Mouse (Mus musculus) CH12.LX (cell line): ENCODE results near the gene Sirt3. TPM values are rescaled to one million over a fixed set of nuclear protein-coding genes. Genes with fewer than 3 reads are reported as not detected.

ENCODE experiments used
- DNase-seq: peaks from one replicate; pipeline ENCODE4 v3.0.0-alpha.2; 2013; ENCODE audit errors: extremely low read depth
- H3K27ac ChIP-seq: 2 replicates; pipeline ENCODE4 v1.5.1; 2012; ENCODE audit warnings: low read depth, mild to moderate bottlenecking, control low read depth, moderate library complexity; ENCODE audit not compliant: insufficient read depth
- H3K27me3 ChIP-seq: replicated peaks from 2 replicates; pipeline ENCODE3; 2012; ENCODE audit warnings: inconsistent platforms
- H3K36me3 ChIP-seq, 2 experiments: replicated peaks in 1 of 2; 2 replicates each; pipeline versions ENCODE3 to v1.6.1; 2012; ENCODE audit warnings: inconsistent platforms in 1 of 2, low read length in 1 of 2, mild to moderate bottlenecking in 1 of 2, mixed read lengths in 1 of 2, moderate library complexity in 1 of 2; ENCODE audit not compliant: control insufficient read depth in 1 of 2, insufficient read depth in 1 of 2
- H3K4me1 ChIP-seq, 2 experiments: 2 replicates each; pipeline ENCODE4 v1.6.1; 2012; ENCODE audit warnings: inconsistent platforms in 1 of 2, moderate library complexity in 1 of 2; ENCODE audit not compliant: insufficient read depth in 2 of 2, control insufficient read depth in 1 of 2
- H3K4me2 ChIP-seq: 2 replicates; pipeline ENCODE4 v1.6.1; 2012; ENCODE audit warnings: low read depth, mild to moderate bottlenecking, control low read depth; ENCODE audit not compliant: poor library complexity, insufficient read depth, severe bottlenecking
- H3K4me3 ChIP-seq, 3 experiments: fragments of 150-350 bp in 1 of 3; sonication (generic) in 1 of 3; replicated peaks in 1 of 3; 2 replicates each; pipeline versions ENCODE3 to v1.5.1; 2011 to 2012; ENCODE audit warnings: low read depth in 2 of 3, low read length in 2 of 3, mild to moderate bottlenecking in 2 of 3, moderate library complexity in 2 of 3, control low read depth in 1 of 3, improper control_type of control experiment in 1 of 3, inconsistent platforms in 1 of 3, mixed read lengths in 1 of 3; ENCODE audit not compliant: poor library complexity in 1 of 3
- H3K79me2 ChIP-seq: replicated peaks from 2 replicates; pipeline ENCODE4 v1.6.1; 2012; ENCODE audit warnings: mild to moderate bottlenecking, moderate library complexity; ENCODE audit not compliant: control insufficient read depth, poor library complexity, insufficient read depth, severe bottlenecking; ENCODE audit errors: extremely low read depth
- H3K9ac ChIP-seq: 2 replicates; pipeline ENCODE4 v1.6.1; 2012; ENCODE audit warnings: low read depth, mild to moderate bottlenecking, control low read depth, moderate library complexity; ENCODE audit not compliant: insufficient read depth
- H3K9me3 ChIP-seq: replicated peaks from 2 replicates; pipeline ENCODE3; 2012; ENCODE audit warnings: low read length, inconsistent platforms, mixed read lengths
- BHLHE40 ChIP-seq: IDR thresholded peaks from 2 replicates; pipeline ENCODE4 v1.6.1; 2011; ENCODE audit warnings: mild to moderate bottlenecking, low read depth, low read length, improper control_type of control experiment
- CHD1 ChIP-seq: IDR thresholded peaks from 2 replicates; pipeline ENCODE4 v1.6.1; 2012; ENCODE audit warnings: low read depth, low read length, improper control_type of control experiment, inconsistent platforms
- CHD2 ChIP-seq: IDR thresholded peaks from 2 replicates; pipeline ENCODE4 v1.6.1; 2011; ENCODE audit warnings: low read length, improper control_type of control experiment
- CTCF ChIP-seq, 2 experiments: IDR thresholded peaks in 1 of 2; conservative IDR thresholded peaks in 1 of 2; 2 replicates each; pipeline ENCODE4 v1.5.1; 2011 to 2012; ENCODE audit warnings: low read depth in 2 of 2, low read length in 2 of 2, improper control_type of control experiment in 1 of 2, inconsistent platforms in 1 of 2, mild to moderate bottlenecking in 1 of 2, moderate library complexity in 1 of 2
- ELF1 ChIP-seq: IDR thresholded peaks from 2 replicates; pipeline ENCODE4 v1.6.1; 2014; ENCODE audit warnings: low read depth, mild to moderate bottlenecking, inconsistent platforms, low read length, improper control_type of control experiment
- GABPA ChIP-seq: IDR thresholded peaks from 2 replicates; pipeline ENCODE4 v1.6.1; 2012; ENCODE audit warnings: low read depth, low read length, improper control_type of control experiment, inconsistent platforms; ENCODE audit not compliant: insufficient replicate concordance
- HCFC1 ChIP-seq: IDR thresholded peaks from 2 replicates; pipeline ENCODE4 v1.6.1; 2012; ENCODE audit warnings: low read depth, mild to moderate bottlenecking, inconsistent platforms, low read length, improper control_type of control experiment
- IRF4 ChIP-seq: IDR thresholded peaks from 2 replicates; pipeline ENCODE4 v1.6.1; 2014; ENCODE audit warnings: low read depth, mild to moderate bottlenecking, inconsistent platforms, low read length, improper control_type of control experiment
- JUN ChIP-seq: IDR thresholded peaks from 2 replicates; pipeline ENCODE4 v1.6.1; 2011; ENCODE audit warnings: low read depth, mild to moderate bottlenecking, low read length, improper control_type of control experiment, moderate library complexity; ENCODE audit not compliant: insufficient read depth
- MAFK ChIP-seq: IDR thresholded peaks from 2 replicates; pipeline ENCODE4 v1.6.1; 2011; ENCODE audit warnings: low read length, improper control_type of control experiment; ENCODE audit not compliant: insufficient replicate concordance
- MEF2A ChIP-seq: IDR thresholded peaks from 2 replicates; pipeline ENCODE4 v1.6.1; 2014; ENCODE audit warnings: low read depth, mild to moderate bottlenecking, inconsistent platforms, low read length, improper control_type of control experiment, borderline replicate concordance
- MXI1 ChIP-seq: IDR thresholded peaks from 2 replicates; pipeline ENCODE4 v1.6.1; 2011; ENCODE audit warnings: mild to moderate bottlenecking, low read depth, low read length, improper control_type of control experiment
- MYC ChIP-seq: IDR thresholded peaks from 2 replicates; pipeline ENCODE4 v1.6.1; 2011; ENCODE audit warnings: low read depth, mild to moderate bottlenecking, improper control_type of control experiment, low read length
- NELFE ChIP-seq: IDR thresholded peaks from 2 replicates; pipeline ENCODE4 v1.6.1; 2011; ENCODE audit warnings: low read depth, low read length, improper control_type of control experiment
- PAX5 ChIP-seq: IDR thresholded peaks from 2 replicates; pipeline ENCODE4 v1.6.1; 2012; ENCODE audit warnings: low read length, inconsistent platforms, mixed read lengths
- POLR2A ChIP-seq: IDR thresholded peaks from 2 replicates; pipeline ENCODE4 v1.6.1; 2011; ENCODE audit warnings: low read depth, mild to moderate bottlenecking, improper control_type of control experiment, low read length
- POLR2AphosphoS2 ChIP-seq: IDR thresholded peaks from 2 replicates; pipeline ENCODE4 v1.6.1; 2011; ENCODE audit warnings: low read depth, low read length, improper control_type of control experiment
- RAD21 ChIP-seq: IDR thresholded peaks from 2 replicates; pipeline ENCODE4 v1.6.1; 2011; ENCODE audit warnings: low read depth, mild to moderate bottlenecking, low read length, improper control_type of control experiment, moderate library complexity
- RCOR1 ChIP-seq: conservative IDR thresholded peaks from 2 replicates; pipeline ENCODE4 v1.6.1; 2012; ENCODE audit warnings: low read depth, mild to moderate bottlenecking, inconsistent platforms, low read length, improper control_type of control experiment
- SMC3 ChIP-seq: IDR thresholded peaks from 2 replicates; pipeline ENCODE4 v1.6.1; 2011; ENCODE audit warnings: low read depth, low read length, improper control_type of control experiment
- TCF12 ChIP-seq: IDR thresholded peaks from 2 replicates; pipeline ENCODE4 v1.6.1; 2014; ENCODE audit warnings: low read depth, mild to moderate bottlenecking, inconsistent platforms, low read length, improper control_type of control experiment
- ZC3H11A ChIP-seq: IDR thresholded peaks from 2 replicates; pipeline ENCODE4 v1.6.1; 2012; ENCODE audit warnings: low read depth, mild to moderate bottlenecking, inconsistent platforms, low read length, improper control_type of control experiment
- ZNF384 ChIP-seq: IDR thresholded peaks from 2 replicates; pipeline ENCODE4 v1.6.1; 2012; ENCODE audit warnings: low read depth, low read length, improper control_type of control experiment, inconsistent platforms
- dilution Hi-C: fragments of 300-500 bp; cut with MboI; formaldehyde crosslinking; loops from 2 replicates; pipeline ENCODE4 v1.14.3; 2020; ENCODE audit warnings: low sequenced_read_pairs; ENCODE audit not compliant: extremely low pct_unique_long_range_greater_than_20kb, extremely low pct_ligation_motif_present
- in situ Hi-C: fragments of 300-500 bp; cut with MboI; formaldehyde crosslinking; loops from 3 replicates; pipeline ENCODE4 v1.14.3; 2019; ENCODE audit warnings: low sequenced_read_pairs, low pct_ligation_motif_present, low pct_unique_long_range_greater_than_20kb, mixed read lengths
- polyA plus RNA-seq: library from polyadenylated mRNA; unstranded; fragments of >175 nt; gene quantifications from 2 replicates; pipeline ENCODE4 v1.2.1, GENCODE M21; 2012; ENCODE audit warnings: low read depth; ENCODE audit not compliant: insufficient read length
- total RNA-seq, 2 experiments: library from RNA; depleted of rRNA; stranded (reverse); fragments of 300-350 nt in 1 of 2; fragments of >200 nt in 1 of 2; gene quantifications; 2 replicates each; pipeline ENCODE4 v1.2.3; 2012 to 2014

The Sirt3 gene
- total and polyA plus RNA-seq, 3 experiments: 12.6 to 23.7 (median 16.6) TPM

GRCm38 (mm10) chr7:140912293-140912692, 30.2 kb upstream of the Sirt3 start:
- H3K27ac ChIP-seq: no peak overlapping the region
- in situ Hi-C loops: loop anchor here (5.0 kb wide), 1 partner anchor 35 kb away; no protein-coding TSS in a partner anchor
- no peaks in the 10 kb centered on the region for H3K27me3 ChIP-seq
- dilution Hi-C loops: no loop called here
- no peak overlapping the region for H3K4me3 ChIP-seq
- no peaks in the 10 kb centered on the region for H3K36me3 ChIP-seq
- H3K4me2 ChIP-seq: no peak overlapping the region
- no peaks in the 10 kb centered on the region for H3K9me3 ChIP-seq
- H3K79me2 ChIP-seq: no peaks in the 10 kb centered on the region
- no peak overlapping the region for H3K9ac ChIP-seq
- no peak for DNase-seq
- peaks cover 7 to 30% of the 10 kb centered on the region in 2 experiments for H3K4me1 ChIP-seq
- no peak for TF ChIP-seq MXI1
- no peak for TF ChIP-seq GABPA
- TF ChIP-seq ZC3H11A: no peak
- no peak for TF ChIP-seq POLR2A
- no peak for TF ChIP-seq MAFK
- TF ChIP-seq SMC3: no peak
- no peak for TF ChIP-seq JUN
- no peak for TF ChIP-seq NELFE
- no peak for TF ChIP-seq ZNF384
- TF ChIP-seq HCFC1: no peak
- no peak for TF ChIP-seq MYC
- no peak for TF ChIP-seq RCOR1
- TF ChIP-seq BHLHE40: no peak
- TF ChIP-seq MEF2A: no peak
- TF ChIP-seq TCF12: no peak
- no peak for TF ChIP-seq IRF4
- TF ChIP-seq ELF1: no peak
- TF ChIP-seq CHD2: no peak
- no peak for TF ChIP-seq CHD1

GRCm38 (mm10) chr7:140908634-140909107, 26.6 kb upstream of the Sirt3 start:
- peak overlapping the region; percentile 76 for H3K4me2 ChIP-seq
- peaks cover 2 to 13% of the 10 kb centered on the region in 2 experiments; a peak in 3 of 4 replicates for H3K4me1 ChIP-seq
- dilution Hi-C loops: no loop called here
- H3K36me3 ChIP-seq: no peaks in the 10 kb centered on the region
- no peak for TF ChIP-seq PAX5
- peak; percentile 94 for TF ChIP-seq RAD21
- TF ChIP-seq BHLHE40: peak; percentile 43; the same call in 1 of the 2 replicates
- TF ChIP-seq CHD2: no peak
- peak; percentile 67 to 97 for TF ChIP-seq CTCF (conservative IDR thresholded peaks at IDR 0.05 in 1 of 2, IDR thresholded peaks at IDR 0.05 in 1 of 2; ENCODE audit: low read depth in 2 of 2, low read length in 2 of 2)
- no peak for TF ChIP-seq POLR2AphosphoS2
- TF ChIP-seq ZNF384: no peak
- TF ChIP-seq ZC3H11A: peak; percentile 61
- peak; percentile 70; the same call in 1 of the 2 replicates for TF ChIP-seq MXI1
- peak; percentile 98 for TF ChIP-seq SMC3
- 0 out of 2 replicates have a peak overlapping the region, but pooled peaks have one; percentile 11 for H3K27ac ChIP-seq
- H3K79me2 ChIP-seq: no peaks in the 10 kb centered on the region
- H3K9me3 ChIP-seq: no peaks in the 10 kb centered on the region
- peak; percentile 86 for DNase-seq
- peaks cover 5% of the 10 kb centered on the region for H3K27me3 ChIP-seq
- H3K9ac ChIP-seq: peak overlapping the region; percentile 1; the same call in 1 of the 2 replicates
- in situ Hi-C loops: no loop called here
- H3K4me3 ChIP-seq: peak overlapping the region; percentile 29 to 53 (median 34)
